Mouse (Mus musculus) spleen, embryonic (tissue): Measurements from ENCODE around the gene Cilp2.

Experiments used
- CTCF ChIA-PET: fragments of 350-600 bp; sonication (Branson Sonifier 250); formaldehyde crosslinking; loops from one replicate; lab custom pipeline; 2022; lab: Charles Lee

Gene Cilp2

DNA sequence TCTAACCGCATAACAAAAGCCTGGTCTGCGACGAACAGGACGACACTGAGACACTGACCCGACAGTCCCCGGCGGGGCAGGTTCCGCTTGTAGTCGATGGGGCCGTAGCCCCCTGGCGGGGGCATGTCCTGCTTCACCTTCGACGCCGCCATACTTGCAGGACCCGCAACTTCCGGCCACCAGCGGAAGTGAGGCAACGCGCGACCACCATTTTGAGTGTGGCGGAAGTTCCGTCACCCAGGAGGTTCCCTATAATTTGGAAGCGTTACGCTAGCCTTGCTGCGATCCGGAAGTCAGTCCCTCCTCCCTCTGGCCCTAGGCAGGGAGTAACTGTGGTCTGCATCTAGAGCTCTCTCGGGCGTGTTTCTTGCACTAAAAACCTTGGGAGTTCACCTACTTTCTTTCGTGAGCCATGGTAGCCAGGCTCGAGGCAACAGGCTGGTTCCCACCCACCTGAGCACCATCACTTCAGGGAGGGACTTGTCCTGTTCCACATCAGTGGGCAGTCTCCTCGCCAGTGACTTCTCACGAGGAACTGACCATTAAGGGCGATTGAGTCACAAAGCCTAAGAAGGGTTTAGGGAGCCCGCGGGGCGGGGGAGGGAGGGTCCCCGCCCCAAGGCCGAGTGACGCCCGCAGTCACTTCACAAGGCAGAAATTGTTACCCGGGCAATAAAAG lies 14.1 kb upstream of the Cilp2 start:
- CTCF ChIA-PET = no interaction called here

DNA sequence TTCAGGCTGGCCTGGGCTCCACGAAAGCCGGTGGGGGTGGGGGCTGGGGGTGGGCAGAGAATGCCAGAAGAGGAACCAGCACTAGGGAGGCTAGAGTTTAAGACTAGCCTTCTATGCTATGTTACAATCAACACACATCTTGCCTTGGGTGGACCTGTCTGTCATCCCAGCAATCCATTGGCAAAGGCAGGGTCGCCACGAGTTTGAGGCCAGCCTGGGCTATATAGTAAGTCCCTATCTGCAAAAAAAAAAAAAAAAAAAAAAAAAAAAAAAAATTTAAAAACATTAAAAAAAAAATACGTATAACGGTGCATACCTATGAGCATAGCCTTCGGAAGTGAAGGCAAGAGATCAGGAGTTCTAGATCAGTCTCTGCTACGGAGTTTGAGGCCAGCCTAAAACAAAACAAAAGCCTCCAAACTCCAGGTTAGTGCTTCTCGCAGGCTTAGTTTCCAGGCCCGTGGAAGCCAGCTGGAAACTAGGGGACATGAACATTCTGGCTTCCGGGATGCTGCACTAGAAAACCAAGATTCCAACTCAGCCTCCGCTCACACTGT lies 13.5 kb upstream of the Cilp2 start:
- CTCF ChIA-PET = no interaction called here

GRCm38 (mm10) chr8:69899876-69900275 lies 12.4 kb upstream of the Cilp2 start:
- CTCF ChIA-PET = no interaction called here

DNA sequence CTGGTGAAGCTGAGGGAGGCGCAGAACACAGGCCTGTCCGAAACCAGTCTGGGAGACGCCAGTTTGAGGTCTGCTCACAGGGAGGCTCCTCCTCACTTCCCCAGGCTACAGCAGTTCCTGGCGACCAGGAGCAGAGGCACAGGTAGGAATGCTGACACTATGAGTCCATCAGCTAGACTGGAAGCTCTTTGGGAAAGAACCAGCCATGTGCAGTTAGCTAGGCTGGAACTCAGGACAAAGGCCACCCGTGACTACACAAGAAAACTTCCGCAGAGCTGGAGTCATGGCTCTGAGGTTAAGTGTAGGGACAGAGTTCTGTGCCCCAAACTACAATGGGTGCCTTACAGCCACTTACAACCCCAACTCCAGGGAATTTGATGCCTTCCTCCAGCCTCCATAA lies 10.4 kb upstream of the Cilp2 start:
- CTCF ChIA-PET = no interaction called here

DNA sequence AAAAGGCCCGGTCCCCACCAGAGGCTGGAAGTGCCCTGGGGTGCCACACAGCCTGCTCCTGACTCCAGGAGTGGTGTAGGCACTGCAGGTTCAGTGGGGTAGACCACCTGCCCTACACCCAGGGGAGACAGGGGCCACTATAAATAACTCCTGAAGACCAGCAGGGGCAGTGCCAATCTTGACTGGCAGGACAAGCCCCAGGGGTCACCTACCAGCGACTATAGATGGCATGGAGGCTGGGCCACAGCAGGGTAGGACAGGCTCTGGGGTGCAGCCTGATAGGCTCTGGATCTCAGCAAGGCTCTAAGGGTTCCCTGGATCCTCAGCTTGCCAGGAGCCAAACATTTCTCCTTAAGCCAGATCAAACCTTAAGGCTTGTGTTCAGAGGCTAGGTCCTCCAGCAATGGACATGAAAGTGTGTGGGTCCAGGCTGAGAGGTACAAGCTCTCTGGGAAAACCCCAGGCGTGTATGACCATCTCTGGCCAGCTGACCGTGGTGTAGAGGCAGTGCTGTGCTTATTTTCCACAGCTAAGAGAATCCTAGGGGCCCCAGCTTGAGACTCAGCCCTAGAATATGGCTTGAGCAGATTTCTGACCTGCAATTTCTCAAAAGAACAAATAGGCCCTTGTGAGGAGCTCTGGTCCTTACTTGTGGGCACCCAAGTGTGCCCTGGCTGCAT lies 8.4 kb upstream of the Cilp2 start:
- CTCF ChIA-PET = interaction anchor here (0.7 kb wide), 1 partner anchor 65 kb away, joined by 5 read pairs; no protein-coding TSS in a partner anchor

DNA sequence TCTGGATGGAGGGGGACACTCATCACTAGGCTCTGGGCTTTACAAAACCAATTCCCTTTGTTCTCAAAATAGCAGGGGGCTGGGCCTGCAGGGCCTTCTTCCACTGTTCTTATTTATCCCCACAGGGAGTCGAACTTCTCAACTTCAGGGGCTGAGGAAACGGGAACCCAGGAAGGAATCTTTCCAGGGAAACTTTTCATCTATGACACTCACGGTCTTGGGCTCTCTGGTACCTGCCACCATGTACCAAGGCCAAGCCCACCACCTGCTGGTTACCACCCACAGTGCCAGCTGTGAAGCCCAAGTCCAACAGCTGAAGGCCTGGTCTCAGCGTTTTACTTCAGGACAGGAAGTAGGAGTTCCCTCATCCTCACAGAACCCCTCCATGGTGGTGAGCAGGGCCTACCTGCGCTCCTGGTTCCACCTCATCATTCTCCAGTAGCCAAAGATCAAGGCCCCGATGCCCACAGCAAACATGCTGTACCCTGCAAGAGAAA lies 7.4 kb upstream of the Cilp2 start:
- CTCF ChIA-PET = no interaction called here

GRCm38 (mm10) chr8:69893863-69894262 lies 6.4 kb upstream of the Cilp2 start:
- CTCF ChIA-PET = no interaction called here

GRCm38 (mm10) chr8:69890813-69891241 lies 3.3 kb upstream of the Cilp2 start:
- CTCF ChIA-PET = no interaction called here

DNA sequence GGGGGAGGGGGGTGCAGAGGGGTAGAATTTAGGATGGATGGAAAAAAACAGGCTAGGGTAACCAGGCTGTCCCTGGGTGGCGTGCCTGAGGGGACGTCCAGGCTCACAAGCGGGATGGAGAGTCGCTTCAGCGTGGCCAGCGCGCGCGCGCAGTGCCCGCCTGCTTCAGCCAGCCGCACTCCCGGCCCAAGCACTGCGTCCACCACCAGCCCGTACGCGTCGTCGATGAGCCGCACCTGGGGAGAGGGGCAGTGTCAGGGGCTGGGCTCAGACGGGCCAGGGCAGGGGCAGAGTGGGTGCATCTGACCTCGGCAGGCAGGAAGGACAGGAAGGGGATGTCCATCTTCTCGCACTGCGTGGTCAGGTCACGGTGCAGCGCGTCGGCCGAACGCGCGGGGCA lies 1.4 kb upstream of the Cilp2 start:
- CTCF ChIA-PET = no interaction called here

GRCm38 (mm10) chr8:69888244-69888866 lies 868 bp upstream of the Cilp2 start:
- CTCF ChIA-PET = no interaction called here

DNA sequence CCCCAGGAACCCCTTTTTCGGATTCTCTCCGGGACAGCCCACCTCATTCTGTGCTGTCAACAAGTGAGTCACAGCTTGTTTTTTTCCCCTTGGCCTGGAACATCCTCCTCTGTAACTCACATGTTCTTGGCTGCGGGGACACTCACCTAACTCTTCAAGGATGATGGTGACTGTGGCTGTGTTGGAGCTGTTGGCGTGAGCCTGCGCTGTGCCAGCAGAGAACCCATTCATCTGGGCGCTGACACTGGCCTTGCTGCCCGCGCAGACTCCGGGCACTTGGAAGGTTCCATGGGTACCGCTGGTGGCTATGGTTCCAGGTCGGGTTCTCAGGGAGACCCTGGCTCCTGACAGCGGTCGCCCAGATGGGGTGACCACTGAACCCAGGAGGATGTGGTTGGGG lies 3.3 kb downstream of the Cilp2 start:
- CTCF ChIA-PET = interaction anchor here (0.7 kb wide), 1 partner anchor 167 kb away, joined by 4 read pairs; no protein-coding TSS in a partner anchor

DNA sequence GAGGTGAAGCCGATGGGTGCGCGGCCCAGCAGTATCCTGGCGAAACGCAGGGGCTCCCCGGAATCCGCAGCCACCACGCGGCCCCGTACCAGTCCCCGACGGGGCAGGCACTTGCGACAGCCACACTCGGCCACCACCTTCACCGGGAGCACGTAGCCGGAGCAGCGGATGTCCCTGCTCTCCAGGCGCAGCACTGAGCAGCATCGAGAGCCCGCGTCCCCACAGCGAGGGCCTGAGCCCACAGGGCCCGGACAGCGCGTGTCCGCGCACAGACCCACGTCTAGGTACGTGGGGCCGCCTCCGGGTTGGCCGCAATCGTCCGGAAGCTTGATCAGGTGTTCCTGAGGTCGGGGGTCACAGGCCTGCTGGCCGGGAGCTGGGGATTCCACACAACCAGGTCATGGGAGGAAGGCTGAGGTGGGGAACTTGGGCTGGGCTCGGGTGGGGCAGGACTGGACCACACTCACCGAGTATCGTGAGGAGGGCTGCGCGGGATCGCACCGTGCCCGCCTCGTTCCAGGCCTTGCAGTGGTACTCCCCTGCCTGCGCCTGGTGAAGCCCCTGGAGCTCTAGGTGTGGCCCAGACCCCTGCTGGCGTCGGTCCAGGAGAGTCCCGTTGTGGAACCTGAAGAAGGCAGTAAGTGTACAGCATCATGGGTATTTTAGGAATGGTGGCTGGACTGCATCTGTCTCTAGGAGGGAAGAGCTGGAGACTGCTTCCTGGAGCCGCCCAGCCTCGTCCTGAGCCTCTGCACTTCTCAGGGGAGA lies 4.5 kb downstream of the Cilp2 start:
- CTCF ChIA-PET = interaction anchor here (0.7 kb wide), 1 partner anchor 168 kb away, joined by 4 read pairs; no protein-coding TSS in a partner anchor

- CTCF ChIA-PET = no interaction called here
These were observed 5.3 kb downstream of the Cilp2 start for GRCm38 (mm10) chr8:69882021-69882756.

DNA sequence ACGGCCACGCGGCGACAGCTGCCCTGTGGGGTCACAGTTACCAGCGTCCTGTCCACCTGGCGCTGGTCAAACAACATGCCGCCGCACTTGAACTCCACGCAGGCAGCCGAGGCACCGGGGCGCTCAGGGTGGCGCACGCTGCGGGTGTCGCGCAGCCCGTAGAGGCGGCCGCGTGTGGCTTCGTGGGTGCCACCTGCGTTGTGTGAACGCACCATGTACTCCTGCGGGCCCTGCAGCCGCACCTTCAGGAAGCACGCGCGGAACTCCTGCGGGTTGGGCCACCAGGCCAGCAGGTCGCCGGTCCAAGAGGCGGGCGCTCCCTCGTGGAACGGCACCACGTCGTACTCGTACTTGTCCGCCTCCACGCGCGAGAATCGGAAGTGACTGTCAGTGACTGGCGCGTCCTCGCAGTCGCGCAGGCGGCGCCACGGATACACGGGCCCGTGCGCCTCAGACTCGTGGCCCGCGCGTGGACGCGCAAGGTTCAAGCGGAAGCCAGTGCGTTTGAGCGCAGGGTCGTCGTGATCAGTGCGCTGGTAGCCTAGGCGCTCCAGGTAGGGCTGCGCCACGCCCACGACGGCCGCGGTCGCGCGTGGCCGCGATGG lies 6.1 kb downstream of the Cilp2 start:
- CTCF ChIA-PET = no interaction called here

DNA sequence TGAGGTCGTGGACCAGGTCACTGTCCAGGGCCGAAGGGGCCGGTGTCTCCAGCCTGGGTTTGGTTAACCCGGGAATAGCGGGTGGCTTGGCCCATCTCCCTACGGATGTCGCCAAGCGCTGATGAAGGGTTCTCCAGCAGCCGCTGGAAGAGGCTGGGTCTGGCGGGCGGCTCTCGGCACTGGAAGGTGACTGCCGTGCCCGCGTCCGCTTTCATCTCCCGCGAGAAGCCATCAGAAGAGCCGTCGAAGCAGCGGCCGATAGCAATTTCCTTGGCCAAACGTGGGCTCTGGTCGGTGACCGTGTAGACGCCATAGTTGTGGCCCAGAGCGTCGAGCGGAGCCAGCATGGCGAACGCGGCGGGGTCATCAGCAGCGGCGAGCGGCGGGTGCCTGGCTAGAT lies 6.6 kb downstream of the Cilp2 start:
- CTCF ChIA-PET = no interaction called here

DNA sequence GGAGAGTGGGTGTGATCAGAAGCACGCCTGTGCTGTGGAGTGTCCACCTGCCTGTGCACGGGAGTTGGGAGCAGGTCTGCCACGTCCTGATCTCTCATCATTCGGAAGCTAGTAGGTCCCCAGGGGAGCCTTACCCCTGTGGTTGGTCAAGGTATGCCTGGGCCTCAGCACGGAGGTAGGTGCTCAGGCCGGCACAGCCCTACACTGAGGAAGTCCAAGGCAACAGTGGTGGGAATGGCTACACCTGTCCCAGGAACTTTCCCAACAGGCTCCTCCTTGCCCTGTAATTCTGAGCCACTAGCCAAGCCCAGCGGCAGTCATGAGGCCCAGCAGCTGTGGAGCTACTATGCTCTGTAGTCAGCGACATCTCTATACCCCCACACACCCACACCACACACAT lies 7.8 kb downstream of the Cilp2 start:
- CTCF ChIA-PET = no interaction called here

DNA sequence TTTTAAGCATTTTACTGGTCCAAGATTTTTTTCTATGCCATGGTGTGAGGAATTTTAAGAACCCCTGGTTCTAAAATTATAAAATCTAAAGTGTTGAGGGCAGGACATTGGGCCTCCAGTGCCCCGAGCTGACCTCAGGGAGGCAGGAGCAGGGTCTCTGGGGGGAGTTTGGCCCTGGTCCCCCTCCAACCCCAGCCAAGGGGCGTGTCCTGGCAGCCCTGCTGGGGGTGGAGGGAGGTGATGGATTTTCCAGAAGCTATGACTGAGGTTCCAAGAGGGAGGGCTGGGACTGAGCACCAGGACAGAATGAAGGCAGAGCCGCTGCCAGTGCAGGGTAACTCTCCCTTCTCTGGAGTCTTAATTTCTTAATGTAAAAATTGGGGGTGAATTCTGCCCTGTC lies 9.5 kb downstream of the Cilp2 start:
- CTCF ChIA-PET = no interaction called here

DNA sequence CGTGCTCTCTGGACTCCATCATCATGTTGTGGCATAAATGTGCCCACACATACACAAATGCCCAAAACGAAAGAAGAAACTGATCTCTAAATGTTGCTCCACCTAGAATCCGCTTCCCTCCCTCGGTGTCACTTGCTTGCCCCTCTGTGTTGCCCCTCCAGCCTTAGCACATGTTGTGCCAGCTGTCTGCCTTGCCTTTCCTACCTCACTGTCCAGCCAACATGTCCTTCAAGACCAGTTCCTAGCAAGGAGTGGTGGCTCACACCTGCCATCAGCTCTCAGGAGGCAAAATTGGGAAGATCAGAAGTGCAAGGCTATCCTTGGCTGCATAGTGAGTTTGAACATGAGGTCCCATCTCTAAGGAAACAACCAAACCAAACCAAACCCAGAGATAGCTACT lies 10.1 kb downstream of the Cilp2 start:
- CTCF ChIA-PET = no interaction called here

DNA sequence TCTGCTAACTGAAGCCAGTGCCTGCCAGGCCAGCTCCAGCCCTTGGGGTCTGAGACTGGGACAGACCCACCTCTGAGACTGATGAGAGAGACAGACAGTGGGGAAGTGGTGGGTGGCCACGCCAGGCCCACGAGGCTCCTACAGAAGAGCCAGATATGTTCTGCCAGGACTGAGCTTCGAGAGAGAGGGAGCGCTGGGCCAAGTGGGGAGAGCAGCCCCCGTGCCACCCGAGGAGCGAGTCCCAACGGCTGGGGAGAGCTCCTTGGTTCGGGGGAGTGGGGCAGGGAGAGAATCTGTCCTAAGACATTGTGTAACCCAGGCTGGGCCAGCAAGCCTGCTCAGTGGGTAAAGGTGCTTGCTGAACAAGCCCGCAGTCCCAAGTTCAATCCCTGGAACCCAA lies 10.5 kb downstream of the Cilp2 start:
- CTCF ChIA-PET = no interaction called here

DNA sequence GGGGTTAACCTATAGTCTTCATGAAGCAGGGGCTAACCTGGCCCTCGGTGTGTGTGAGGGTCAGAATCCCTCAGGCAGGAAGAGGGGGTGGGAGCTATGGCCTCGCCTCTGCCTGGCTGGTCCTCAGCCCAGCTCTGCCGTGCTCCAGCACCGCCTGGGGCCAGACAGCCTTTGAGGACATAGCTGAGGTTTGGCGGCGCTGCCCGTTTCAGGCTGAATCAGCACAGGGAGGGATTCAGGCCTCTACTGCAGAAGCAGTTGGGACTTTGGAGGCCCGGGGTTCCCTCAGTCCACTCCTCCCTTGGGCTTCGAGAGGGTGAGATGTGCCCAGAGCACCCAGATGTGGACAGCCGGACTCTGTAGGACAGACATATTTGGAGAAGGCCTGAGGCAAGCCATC lies 11.4 kb downstream of the Cilp2 start:
- CTCF ChIA-PET = interaction anchor here (1.1 kb wide), 1 partner anchor 81 kb away, joined by 3 read pairs; no protein-coding TSS in a partner anchor
